Mouse (Mus musculus): ENCODE measurements around the gene Clec1b.

The Clec1b gene

DNA sequence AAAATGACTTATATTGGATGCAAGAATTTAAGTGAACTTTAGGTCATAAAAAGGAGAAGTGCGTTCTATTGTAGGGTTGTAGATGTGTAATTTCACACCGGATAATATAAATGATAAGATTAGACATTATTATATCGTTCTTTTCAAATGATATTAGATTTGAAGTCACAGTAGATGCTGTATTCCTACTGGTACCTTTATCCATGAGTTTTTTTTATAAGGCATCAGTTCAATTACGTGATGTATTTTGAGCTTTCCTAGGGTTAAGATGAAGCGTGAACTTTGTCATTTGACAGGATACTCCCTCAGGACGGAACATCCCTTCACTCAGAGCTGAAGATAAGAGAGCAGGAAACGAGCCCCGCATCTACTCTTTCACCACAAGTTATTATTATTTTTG, at the start of gene Clec1b:
Gene Clec1b, plus strand, starts transcription at position 301 of the 400 bp plus-strand sequence.
- DNase-seq = no peak

- DNase-seq = peak; percentile 24
Measured at GRCm38 (mm10) chr6:129349524-129350352, 47.4 kb upstream of the Clec1b start.

GRCm38 (mm10) chr6:129351091-129351490, 46.0 kb upstream of the Clec1b start:
- DNase-seq = no peak

GRCm38 (mm10) chr6:129355774-129356173, 41.3 kb upstream of the Clec1b start:
- no peak for DNase-seq

DNA sequence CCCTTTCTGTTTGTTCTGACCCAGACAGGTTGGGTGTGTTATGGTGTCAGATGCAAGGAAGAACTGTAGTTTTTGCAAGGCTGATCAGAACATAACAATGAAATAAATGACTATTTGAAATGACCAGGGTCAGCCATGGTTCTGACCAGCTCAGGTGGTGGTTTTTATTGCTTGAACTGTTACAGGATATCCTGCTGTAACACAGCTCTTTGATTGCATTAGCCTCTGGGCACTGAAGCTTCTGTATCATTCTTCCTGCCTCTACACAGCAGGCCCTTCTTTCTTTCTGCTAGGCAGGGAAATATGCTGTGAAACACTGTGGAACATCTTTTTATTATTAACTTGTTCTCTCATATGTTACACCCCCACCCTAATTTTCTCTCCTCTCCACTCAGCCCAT, 40.7 kb upstream of the Clec1b start:
- no peak for DNase-seq

- no peak for DNase-seq
Measured at GRCm38 (mm10) chr6:129359515-129359914, 37.6 kb upstream of the Clec1b start.

DNA sequence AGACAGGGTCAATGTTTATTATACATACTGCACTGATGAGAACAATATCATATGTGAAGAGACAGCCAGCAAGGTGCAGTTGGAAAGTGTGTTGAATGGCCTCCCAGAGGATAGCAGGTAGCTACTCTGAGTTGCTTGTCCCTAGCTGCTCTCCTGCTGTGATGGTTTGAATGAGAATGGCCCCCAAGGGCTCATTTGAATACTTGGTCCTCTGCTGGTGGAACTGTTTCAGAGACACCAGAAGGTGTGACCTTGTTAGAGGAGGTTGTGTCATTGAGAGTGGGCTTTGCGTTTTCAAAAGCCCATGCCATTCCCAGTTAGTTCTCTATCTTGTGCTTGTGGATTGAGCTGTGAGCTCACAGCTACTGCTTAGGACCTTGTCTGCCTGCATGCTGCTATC, 33.2 kb upstream of the Clec1b start:
- no peak for DNase-seq

- peak; percentile 36 for DNase-seq
Measured at GRCm38 (mm10) chr6:129365959-129366359, 31.1 kb upstream of the Clec1b start.

DNA sequence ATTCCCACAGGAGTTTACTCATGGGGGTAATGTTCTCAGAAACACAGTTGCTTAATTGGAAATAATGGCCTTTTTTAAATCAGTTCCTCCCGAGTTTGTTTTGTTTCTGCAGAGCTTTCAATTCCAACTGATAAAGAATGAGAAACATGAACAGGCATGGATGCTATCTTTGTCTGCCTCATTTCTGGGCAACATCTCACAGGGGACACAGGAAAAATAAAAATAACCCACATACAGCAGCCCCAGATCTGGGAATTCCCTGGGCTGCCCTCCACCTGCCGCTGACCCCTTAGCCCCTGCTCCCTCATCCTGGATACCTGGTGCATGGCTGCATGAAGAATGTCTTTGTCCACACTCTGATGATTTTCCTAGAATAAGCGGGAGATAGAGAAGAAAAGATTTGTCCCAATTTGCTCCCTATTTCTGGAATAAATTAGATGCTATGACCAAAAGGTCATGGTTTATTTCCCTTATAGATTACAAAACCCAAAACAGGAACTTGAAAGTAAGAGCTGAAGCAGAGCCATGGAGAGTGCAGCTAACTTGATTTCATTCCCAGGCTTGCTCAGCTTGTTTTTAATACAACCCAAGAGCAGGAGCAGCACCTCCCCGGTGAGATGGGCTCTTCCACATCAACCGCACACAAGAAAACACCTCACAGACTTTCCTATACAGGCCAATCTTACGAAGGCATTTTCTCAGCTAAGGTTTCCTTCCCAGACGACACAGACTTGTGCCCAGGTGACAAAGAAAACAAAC, 27.5 kb upstream of the Clec1b start:
- DNase-seq = no peak

DNA sequence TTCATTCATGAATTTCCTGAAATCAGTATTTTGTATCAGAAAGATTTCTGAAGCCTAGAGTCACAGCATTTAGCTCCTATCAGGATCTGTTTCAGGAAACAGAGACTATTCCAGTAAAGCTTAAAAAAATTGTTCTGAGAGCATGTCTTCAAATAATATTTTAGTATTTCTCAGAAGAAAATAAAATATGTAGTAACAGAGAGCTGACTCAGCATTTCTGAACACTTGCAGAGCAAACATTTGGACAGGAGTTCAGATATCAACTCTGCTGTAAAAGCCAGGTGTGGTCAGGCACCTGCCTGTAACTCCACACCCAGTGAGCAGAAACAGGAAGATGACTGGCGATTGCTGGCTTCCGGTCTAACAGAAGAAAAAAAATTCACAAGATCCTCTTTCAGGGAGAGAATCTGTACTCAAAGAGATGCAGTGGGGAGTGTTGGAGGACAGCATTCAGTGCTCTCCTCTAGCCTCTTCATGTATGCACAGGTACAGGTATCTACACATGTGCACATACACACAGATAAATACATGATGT, 22.1 kb upstream of the Clec1b start:
- DNase-seq = no peak

GRCm38 (mm10) chr6:129380454-129380853, 16.6 kb upstream of the Clec1b start:
- DNase-seq = no peak

DNA sequence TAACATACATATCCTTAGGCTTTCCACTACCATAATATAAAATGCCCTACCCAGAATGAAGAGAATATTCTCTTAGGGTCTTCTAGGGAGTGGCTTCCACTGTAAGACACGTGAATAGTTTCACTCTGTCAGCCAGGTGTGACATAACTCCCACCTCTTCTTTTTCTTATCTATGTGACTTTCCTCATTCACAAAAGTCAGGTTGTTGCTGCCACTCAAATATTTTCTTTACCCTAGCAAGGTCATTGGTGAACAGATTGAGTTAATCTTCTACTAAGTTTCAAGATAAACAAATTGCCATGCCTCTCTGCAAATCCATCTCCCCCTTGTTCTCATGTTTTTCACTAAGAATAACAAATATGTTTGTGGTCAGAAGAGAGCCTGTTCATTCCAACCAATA, 15.4 kb upstream of the Clec1b start:
- DNase-seq = no peak

DNA sequence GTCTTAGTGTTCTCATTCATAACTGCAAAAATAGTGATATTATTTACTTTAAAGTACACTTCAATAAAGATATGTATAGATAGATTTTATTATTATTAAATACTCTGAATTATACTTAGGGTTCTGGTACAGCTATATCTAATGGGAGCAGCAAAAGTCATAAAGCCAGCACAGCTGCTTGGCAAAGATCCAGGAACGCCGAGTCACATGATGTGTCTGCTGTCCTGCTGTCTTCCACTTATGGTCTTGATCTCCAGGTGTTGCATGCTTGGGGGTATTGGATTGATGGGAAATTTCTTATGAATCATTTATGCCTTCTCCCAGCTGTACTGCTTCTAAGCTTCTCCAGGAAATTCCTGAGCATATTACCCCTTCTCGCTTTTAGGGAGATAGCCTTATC, 13.6 kb upstream of the Clec1b start:
- no peak for DNase-seq

DNA sequence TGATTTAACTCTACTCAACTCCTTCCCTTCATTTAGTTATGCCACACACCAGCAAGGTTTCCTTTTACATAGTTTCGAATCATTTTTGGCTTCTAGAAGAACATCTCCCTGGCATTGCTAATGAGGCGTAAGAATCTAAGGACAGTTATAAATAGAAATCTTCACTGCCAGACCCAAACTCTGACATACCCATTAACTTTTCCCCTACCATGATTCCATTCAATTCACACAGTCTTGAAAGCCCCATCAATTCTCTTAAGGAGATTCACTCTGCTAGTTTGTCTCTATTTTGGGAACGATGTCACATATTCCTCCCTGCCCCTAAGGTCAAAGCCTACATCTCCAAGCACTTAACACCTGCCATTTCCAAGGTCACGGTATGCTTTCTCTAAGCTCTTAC, 12.1 kb upstream of the Clec1b start:
- DNase-seq = no peak

DNA sequence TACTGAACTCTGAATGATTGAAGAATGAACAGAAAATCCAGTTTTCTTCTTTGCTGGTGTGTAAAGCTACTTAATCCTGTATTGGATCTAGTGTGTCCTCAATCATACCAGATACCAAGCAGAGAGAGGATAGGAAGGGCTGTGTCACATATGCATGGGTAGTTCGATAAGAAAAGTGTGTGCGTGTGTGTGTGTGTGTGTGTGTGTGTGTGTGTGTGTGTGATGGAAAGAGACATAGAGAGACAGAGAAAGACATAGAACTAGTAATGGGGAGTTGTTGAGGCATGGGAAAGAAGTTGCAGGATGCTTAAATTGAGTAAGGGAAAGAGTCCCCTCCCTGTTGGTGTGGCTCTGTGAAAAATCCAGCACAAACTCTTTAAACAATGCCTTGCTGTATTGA, 11.3 kb upstream of the Clec1b start, which contains the start of gene Clec12b:
Gene Clec12b, minus strand, starts transcription at position 101 of the 400 bp plus-strand sequence.
- DNase-seq = no peak

DNA sequence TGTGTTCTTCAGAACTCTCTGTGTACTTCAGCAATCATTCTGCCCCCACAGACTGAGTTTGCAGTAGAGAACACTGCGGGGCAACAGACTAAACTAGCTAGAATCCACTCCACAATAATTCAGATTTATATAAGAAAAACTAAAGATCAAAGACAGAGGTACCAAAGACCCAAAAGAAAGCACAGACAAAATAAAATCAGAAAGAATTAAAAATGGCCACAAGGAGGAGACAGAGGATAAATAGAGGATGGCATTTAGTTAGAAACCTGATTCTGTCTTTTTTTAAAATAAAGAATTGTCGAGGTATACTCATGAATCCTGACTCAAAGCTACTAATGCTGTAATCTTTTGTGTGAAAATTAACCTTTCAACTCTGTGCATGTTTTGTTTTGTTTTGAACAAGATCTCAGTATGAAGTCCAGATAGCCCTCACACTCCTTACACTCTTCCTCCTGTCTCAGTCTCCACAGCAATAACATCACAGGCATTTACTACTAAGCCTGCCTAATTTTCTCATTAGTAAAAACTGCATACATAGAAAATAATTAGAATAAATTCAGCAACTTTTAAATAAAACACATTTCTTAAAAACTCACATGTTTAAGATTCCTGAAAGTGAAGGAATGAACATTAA, 3.9 kb upstream of the Clec1b start:
- no peak for DNase-seq

DNA sequence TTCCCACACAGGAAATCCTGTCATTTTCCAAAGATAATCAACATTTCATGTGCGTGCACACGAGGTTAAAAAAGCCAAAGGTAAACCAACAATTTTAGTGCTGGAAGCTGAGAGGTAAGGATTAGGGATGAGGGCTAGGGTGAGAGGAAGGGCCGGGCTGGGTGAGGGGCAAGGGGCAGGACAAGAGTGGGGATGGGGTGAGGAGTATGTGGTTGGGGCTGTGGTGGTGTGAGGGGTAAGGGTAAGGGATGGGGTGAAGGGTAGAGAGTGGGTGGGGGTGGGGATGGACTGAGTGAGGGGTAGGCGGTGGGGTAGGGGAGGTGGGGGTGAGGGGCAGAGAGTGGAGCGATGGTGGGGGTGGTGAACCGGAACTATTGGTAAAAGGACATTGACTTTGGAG, 3.4 kb upstream of the Clec1b start:
- DNase-seq = no peak

DNA sequence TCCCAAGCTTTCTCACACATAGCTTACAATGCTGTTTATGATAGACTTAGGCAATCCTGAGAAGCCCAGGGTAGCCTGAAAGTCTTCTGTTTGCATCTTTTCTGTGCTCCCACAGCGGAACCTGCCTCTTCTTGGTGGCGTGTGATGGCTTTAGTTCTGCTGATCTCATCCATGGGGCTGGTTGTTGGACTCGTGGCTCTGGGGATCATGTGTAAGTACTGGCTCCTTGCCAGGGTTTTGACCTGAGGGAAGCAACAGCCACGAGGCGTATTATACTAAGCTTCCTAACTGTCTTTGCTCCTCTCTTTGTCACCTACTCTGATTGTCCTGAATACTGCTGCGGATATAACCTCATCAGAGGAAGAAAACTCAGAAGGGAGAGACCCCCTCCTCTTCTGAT, 2.8 kb downstream of the Clec1b start:
- DNase-seq = no peak

- DNase-seq = no peak
Measured at GRCm38 (mm10) chr6:129402404-129402803, 5.3 kb downstream of the Clec1b start.

DNA sequence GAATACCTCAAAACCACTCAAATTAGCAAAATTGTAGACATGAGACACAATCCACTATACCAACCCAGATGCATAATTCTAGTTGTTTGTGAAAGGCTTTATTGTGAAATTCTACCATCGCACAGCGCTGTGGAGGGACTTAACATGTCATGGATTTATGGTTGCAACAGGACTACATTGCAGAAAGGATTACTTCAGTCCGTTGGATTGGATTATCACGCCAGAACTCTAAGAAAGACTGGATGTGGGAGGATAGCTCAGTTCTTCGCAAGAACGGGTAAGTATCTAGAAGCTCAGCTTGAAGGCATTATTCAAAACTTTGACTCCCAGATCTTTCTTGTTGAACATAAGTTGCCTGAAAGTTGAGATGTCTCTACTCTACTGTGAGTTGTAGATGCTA, 6.3 kb downstream of the Clec1b start:
- no peak for DNase-seq

DNA sequence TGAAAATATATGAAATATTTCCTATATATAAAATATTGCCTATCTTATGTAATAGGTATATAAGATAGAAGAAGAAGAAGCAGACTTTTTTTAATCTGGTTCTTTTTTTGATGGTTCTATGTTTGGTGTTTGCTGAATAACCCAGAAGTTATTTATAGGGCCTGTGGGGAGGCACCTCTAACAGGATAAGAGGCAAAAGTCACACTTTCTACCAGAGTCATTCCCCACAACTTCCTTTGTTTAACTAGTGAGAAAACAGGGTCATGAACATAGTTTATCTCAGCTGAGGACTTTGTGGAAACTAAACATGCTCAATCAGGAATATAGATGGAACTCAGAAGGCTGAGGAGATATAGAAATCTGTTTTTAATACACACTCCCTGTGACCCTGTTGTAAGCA, 8.9 kb downstream of the Clec1b start:
- DNase-seq = no peak

GRCm38 (mm10) chr6:129407324-129407723, 10.2 kb downstream of the Clec1b start:
- no peak for DNase-seq

- DNase-seq = no peak
Measured at GRCm38 (mm10) chr6:129408562-129408961, 11.5 kb downstream of the Clec1b start, which contains the start of gene Clec9a. Clec9a (plus strand) TSS chr6:129408862.

All from thymus, postnatal 25 days (tissue).